Mouse (Mus musculus): Measurements from ENCODE around the gene Ctrl. TPM values are rescaled to one million over a fixed set of nuclear protein-coding genes. Genes with fewer than 3 reads are reported as not detected.

The Ctrl gene
- polyA plus RNA-seq, 1 experiment from 2014 or later: 0.89 TPM

GRCm38 (mm10) chr8:105965266-105965904 is 31.7 kb upstream of the Ctrl start:
- H3K9ac ChIP-seq (ENCODE audit: low read length): peak overlapping the region; percentile 96
- peak overlapping the region; percentile 93 for H3K27ac ChIP-seq (ENCODE audit: low read length)
- H3K27me3 ChIP-seq (ENCODE audit: control insufficient read depth, insufficient read depth, low read length): no peaks in the 10 kb centered on the region
- H3K4me2 ChIP-seq (ENCODE audit: low read depth, low read length): peak overlapping the region; percentile 70
- 1% methylated on average over 40 of the region's 40 CpGs for WGBS
- H3K36me3 ChIP-seq (ENCODE audit: control insufficient read depth, insufficient read depth): peaks cover under 1% of the 10 kb centered on the region; the same call in 1 of the 2 replicates
- peak overlapping the region; percentile 86 for H3K4me3 ChIP-seq (ENCODE audit: low read length)
- no peaks in the 10 kb centered on the region for H3K9me3 ChIP-seq (replicated peaks; ENCODE audit: control insufficient read depth, low read length)
- ATAC-seq (replicated peaks; ENCODE audit: extremely low read depth, insufficient read depth, low FRiP score): peak; percentile 64
- H3K4me1 ChIP-seq (ENCODE audit: control insufficient read depth, insufficient read depth, low read length): peaks cover 48% of the 10 kb centered on the region

- Histone ChIP-seq H3K4me3 (ENCODE audit: low read length) (peak overlapping the region; percentile 86), H3K36me3 (ENCODE audit: control insufficient read depth, insufficient read depth) (peaks cover 6% of the 10 kb centered on the region; the same call in 1 of the 2 replicates), H3K4me1 (ENCODE audit: control insufficient read depth, insufficient read depth, low read length) (peaks cover 48% of the 10 kb centered on the region), H3K27ac (ENCODE audit: low read length) (no peak overlapping the region; the same call in 1 of the 2 replicates), H3K9me3 (replicated peaks; ENCODE audit: control insufficient read depth, low read length) (no peaks in the 10 kb centered on the region), H3K4me2 (ENCODE audit: low read depth, low read length) (peak overlapping the region; percentile 70), H3K27me3 (ENCODE audit: control insufficient read depth, insufficient read depth, low read length) (no peaks in the 10 kb centered on the region), H3K9ac (ENCODE audit: low read length) (peak overlapping the region; percentile 96)
- 37% methylated on average over 12 of the region's 12 CpGs for WGBS
- no peak for ATAC-seq (replicated peaks; ENCODE audit: extremely low read depth, insufficient read depth, low FRiP score)
These were observed 31.0 kb upstream of the Ctrl start for GRCm38 (mm10) chr8:105964506-105965265.

DNA sequence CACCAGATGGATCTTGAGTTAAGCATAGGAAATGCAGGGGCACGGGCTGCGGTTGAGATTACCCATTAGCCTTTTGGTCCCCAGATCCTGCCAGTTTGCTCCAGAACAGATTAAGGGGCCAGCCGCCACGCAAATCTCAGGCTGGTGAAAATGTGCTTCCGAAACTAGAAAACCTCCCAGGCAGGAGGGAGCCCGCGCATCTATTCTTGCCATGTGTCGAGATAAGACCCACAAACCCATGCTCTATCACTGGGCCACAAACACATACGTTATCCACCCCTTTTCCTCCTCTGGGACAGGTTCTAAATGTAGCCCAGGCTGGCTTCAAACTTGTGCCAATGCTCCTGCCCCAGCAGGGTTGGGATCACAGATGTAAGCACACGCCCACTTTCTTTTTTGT is 27.9 kb upstream of the Ctrl start:
- Histone ChIP-seq H3K4me1 (ENCODE audit: control insufficient read depth, insufficient read depth, low read length) (peaks cover 46% of the 10 kb centered on the region), H3K27ac (ENCODE audit: low read length) (no peak overlapping the region), H3K4me3 (ENCODE audit: low read length) (no peak overlapping the region), H3K36me3 (ENCODE audit: control insufficient read depth, insufficient read depth) (peaks cover 6% of the 10 kb centered on the region), H3K9me3 (replicated peaks; ENCODE audit: control insufficient read depth, low read length) (no peaks in the 10 kb centered on the region), H3K9ac (ENCODE audit: low read length) (no peak overlapping the region), H3K4me2 (ENCODE audit: low read depth, low read length) (no peak overlapping the region), H3K27me3 (ENCODE audit: control insufficient read depth, insufficient read depth, low read length) (no peaks in the 10 kb centered on the region)
- 69% methylated on average over 10 of the region's 10 CpGs for WGBS
- ATAC-seq (replicated peaks; ENCODE audit: extremely low read depth, insufficient read depth, low FRiP score): no peak

DNA sequence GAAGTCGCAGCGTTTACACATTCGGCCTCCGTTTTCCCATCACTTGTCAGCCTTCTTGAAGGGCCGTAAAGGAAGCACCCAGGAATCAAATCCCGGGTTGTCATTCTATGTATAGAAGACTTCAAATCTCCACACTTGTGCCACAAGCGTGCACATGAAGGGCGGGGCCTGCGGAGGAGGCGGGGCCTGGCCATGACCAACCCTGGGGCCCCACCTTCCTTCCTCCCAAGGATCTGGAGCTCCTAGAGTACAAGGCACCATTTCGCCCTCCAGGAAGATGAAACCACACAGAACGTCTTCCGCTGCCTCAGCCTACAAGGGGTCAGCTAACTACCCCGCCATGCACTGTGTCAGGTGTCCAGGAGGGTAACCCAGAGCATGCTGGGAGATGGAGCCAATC is 27.4 kb upstream of the Ctrl start:
- H3K36me3 ChIP-seq (ENCODE audit: control insufficient read depth, insufficient read depth): peaks cover 6% of the 10 kb centered on the region
- 78% methylated on average over 14 of the region's 14 CpGs for WGBS
- H3K9me3 ChIP-seq (replicated peaks; ENCODE audit: control insufficient read depth, low read length): no peaks in the 10 kb centered on the region
- H3K4me1 ChIP-seq (ENCODE audit: control insufficient read depth, insufficient read depth, low read length): peaks cover 43% of the 10 kb centered on the region
- no peaks in the 10 kb centered on the region for H3K27me3 ChIP-seq (ENCODE audit: control insufficient read depth, insufficient read depth, low read length)
- no peak for ATAC-seq (replicated peaks; ENCODE audit: extremely low read depth, insufficient read depth, low FRiP score)
- no peak overlapping the region for H3K9ac ChIP-seq (ENCODE audit: low read length)
- H3K4me3 ChIP-seq (ENCODE audit: low read length): no peak overlapping the region
- H3K4me2 ChIP-seq (ENCODE audit: low read depth, low read length): no peak overlapping the region
- no peak overlapping the region for H3K27ac ChIP-seq (ENCODE audit: low read length)

- H3K9me3 ChIP-seq (replicated peaks; ENCODE audit: control insufficient read depth, low read length): no peaks in the 10 kb centered on the region
- 63% methylated on average over 7 of the region's 7 CpGs for WGBS
- no peak overlapping the region for H3K4me3 ChIP-seq (ENCODE audit: low read length)
- no peak for ATAC-seq (replicated peaks; ENCODE audit: extremely low read depth, insufficient read depth, low FRiP score)
- H3K27me3 ChIP-seq (ENCODE audit: control insufficient read depth, insufficient read depth, low read length): no peaks in the 10 kb centered on the region
- no peak overlapping the region for H3K4me2 ChIP-seq (ENCODE audit: low read depth, low read length)
- no peak overlapping the region for H3K27ac ChIP-seq (ENCODE audit: low read length)
- peaks cover 14% of the 10 kb centered on the region for H3K36me3 ChIP-seq (ENCODE audit: control insufficient read depth, insufficient read depth)
- H3K9ac ChIP-seq (ENCODE audit: low read length): no peak overlapping the region
- peaks cover 35% of the 10 kb centered on the region for H3K4me1 ChIP-seq (ENCODE audit: control insufficient read depth, insufficient read depth, low read length)
These were observed 25.7 kb upstream of the Ctrl start for GRCm38 (mm10) chr8:105959350-105959749.

DNA sequence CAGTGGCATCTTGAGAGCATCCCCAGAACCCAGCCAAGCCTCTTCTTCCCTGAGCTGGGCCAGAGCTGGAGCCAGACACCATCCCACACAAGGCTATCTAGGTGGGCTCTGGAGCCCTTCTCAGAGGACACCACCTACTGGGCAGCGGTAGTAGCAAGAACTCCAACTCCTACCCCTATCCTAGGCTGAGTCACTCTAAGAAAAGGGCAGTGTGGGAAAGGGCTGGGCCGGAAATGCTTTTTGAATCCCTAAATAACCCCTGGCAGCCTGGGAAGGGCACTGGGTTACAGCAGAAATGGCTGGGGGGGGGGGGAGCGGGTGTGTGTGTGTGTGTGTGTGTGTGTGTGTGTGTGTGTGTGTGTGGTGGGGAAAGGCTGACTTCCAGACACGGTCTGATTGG is 24.2 kb upstream of the Ctrl start:
- Histone ChIP-seq H3K4me3 (ENCODE audit: low read length) (no peak overlapping the region), H3K9me3 (replicated peaks; ENCODE audit: control insufficient read depth, low read length) (no peaks in the 10 kb centered on the region), H3K9ac (ENCODE audit: low read length) (no peak overlapping the region), H3K27ac (ENCODE audit: low read length) (no peak overlapping the region), H3K4me2 (ENCODE audit: low read depth, low read length) (no peak overlapping the region), H3K27me3 (ENCODE audit: control insufficient read depth, insufficient read depth, low read length) (no peaks in the 10 kb centered on the region), H3K36me3 (ENCODE audit: control insufficient read depth, insufficient read depth) (peaks cover 22% of the 10 kb centered on the region), H3K4me1 (ENCODE audit: control insufficient read depth, insufficient read depth, low read length) (peaks cover 23% of the 10 kb centered on the region)
- WGBS: 38% methylated on average over 3 of the region's 4 CpGs
- ATAC-seq (replicated peaks; ENCODE audit: extremely low read depth, insufficient read depth, low FRiP score): 0 out of 2 replicates have a peak, but pooled peaks have one; percentile 11

DNA sequence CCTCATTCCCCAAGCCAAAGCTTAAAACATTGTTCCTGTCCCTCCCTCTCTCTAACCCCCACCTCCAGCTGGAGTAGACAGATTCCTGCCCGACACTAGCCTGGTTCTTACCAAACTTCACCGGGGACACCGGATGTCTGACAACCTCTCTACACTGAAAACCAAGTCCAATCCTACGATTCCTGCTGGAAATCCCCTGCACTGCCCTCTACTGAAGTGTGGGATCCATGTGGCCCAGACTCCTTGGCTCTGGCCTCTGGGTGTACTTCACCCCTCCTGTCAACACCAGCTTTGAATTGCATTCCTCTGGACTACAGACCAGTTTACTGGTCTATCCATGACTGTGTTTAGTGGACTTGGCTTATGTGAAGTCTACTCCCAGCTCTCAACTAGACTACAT is 22.9 kb upstream of the Ctrl start:
- WGBS: 39% methylated on average over 4 of the region's 4 CpGs
- H3K27me3 ChIP-seq (ENCODE audit: control insufficient read depth, insufficient read depth, low read length): no peaks in the 10 kb centered on the region
- no peak overlapping the region for H3K9ac ChIP-seq (ENCODE audit: low read length)
- 0 out of 2 replicates have a peak overlapping the region, but pooled peaks have one; percentile 16 for H3K27ac ChIP-seq (ENCODE audit: low read length)
- ATAC-seq (replicated peaks; ENCODE audit: extremely low read depth, insufficient read depth, low FRiP score): no peak
- peaks cover 29% of the 10 kb centered on the region for H3K36me3 ChIP-seq (ENCODE audit: control insufficient read depth, insufficient read depth)
- no peaks in the 10 kb centered on the region for H3K9me3 ChIP-seq (replicated peaks; ENCODE audit: control insufficient read depth, low read length)
- peaks cover 17% of the 10 kb centered on the region for H3K4me1 ChIP-seq (ENCODE audit: control insufficient read depth, insufficient read depth, low read length)
- no peak overlapping the region for H3K4me3 ChIP-seq (ENCODE audit: low read length)
- H3K4me2 ChIP-seq (ENCODE audit: low read depth, low read length): no peak overlapping the region

DNA sequence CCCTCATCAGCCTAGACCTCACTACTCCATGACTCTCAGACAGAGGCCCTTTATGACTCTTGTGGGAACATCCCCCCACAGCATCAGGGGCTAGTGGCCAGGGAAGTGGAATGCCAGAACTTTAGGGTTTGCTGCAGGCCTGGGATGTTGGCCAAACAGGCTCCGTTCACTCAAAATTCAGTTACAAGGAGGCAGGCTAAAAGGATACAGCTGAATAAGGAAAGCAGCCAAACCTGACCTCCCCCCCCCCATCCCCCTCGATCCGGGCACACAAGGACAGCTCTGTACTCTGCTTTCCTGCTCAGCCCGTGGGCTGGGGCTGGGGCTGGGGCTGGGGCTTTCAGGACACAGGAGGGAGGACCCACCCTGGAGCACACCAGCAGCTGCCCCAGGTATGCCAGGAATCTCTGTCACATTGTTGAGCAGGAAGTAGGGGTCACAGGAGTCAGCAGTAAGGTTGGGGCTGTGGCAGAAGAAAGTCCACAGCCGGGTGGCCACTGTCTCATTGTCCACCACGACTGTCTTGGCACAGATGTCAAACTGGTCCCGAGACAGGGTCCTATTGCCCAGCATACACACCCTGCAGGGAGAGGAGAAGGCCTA is 17.5 kb upstream of the Ctrl start:
- H3K9me3 ChIP-seq (replicated peaks; ENCODE audit: control insufficient read depth, low read length): no peaks in the 10 kb centered on the region
- peaks cover 30% of the 10 kb centered on the region for H3K4me1 ChIP-seq (ENCODE audit: control insufficient read depth, insufficient read depth, low read length)
- no peak overlapping the region for H3K4me3 ChIP-seq (ENCODE audit: low read length)
- no peaks in the 10 kb centered on the region for H3K27me3 ChIP-seq (ENCODE audit: control insufficient read depth, insufficient read depth, low read length)
- no peak overlapping the region for H3K4me2 ChIP-seq (ENCODE audit: low read depth, low read length)
- peak overlapping the region; percentile 68 for H3K27ac ChIP-seq (ENCODE audit: low read length)
- WGBS: 28% methylated on average over 7 of the region's 7 CpGs
- H3K9ac ChIP-seq (ENCODE audit: low read length): no peak overlapping the region
- ATAC-seq (replicated peaks; ENCODE audit: extremely low read depth, insufficient read depth, low FRiP score): peak; percentile 70
- peaks cover 43% of the 10 kb centered on the region for H3K36me3 ChIP-seq (ENCODE audit: control insufficient read depth, insufficient read depth)

DNA sequence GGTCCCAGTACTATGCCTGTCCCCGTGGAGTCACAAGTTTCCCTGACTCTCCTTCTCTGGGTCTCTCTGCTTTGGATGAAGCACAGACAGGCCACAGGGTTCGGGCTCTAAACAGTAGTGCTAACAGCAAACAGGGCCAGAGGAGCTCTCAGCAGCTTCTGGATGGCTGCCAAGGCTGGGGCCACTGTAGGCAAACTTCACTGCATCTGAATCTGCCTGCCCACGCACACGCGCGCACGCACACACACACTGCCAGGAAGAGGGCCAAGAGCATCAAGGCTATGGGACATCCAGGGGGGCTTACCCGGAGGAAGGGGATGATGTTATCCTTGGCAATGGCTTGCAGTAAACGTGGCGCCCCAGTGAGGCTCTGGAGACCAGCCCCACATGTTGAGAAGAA is 15.7 kb upstream of the Ctrl start:
- Histone ChIP-seq H3K9me3 (replicated peaks; ENCODE audit: control insufficient read depth, low read length) (no peaks in the 10 kb centered on the region), H3K27ac (ENCODE audit: low read length) (peak overlapping the region; percentile 53)
- ATAC-seq (replicated peaks; ENCODE audit: extremely low read depth, insufficient read depth, low FRiP score): peak; percentile 71

More for the DNA sequence above, 15.7 kb upstream of the Ctrl start:
- Histone ChIP-seq H3K4me2 (ENCODE audit: low read depth, low read length) (no peak overlapping the region), H3K9ac (ENCODE audit: low read length) (no peak overlapping the region), H3K4me3 (ENCODE audit: low read length) (no peak overlapping the region), H3K36me3 (ENCODE audit: control insufficient read depth, insufficient read depth) (peaks cover 51% of the 10 kb centered on the region), H3K4me1 (ENCODE audit: control insufficient read depth, insufficient read depth, low read length) (peaks cover 30% of the 10 kb centered on the region), H3K27me3 (ENCODE audit: control insufficient read depth, insufficient read depth, low read length) (no peaks in the 10 kb centered on the region)
- 12% methylated on average over 10 of the region's 10 CpGs for WGBS

Measured in heart, embryonic 16.5 days (tissue).